Mouse (Mus musculus): ENCODE results near the gene Enpep. TPM values are rescaled to one million over a fixed set of nuclear protein-coding genes. Genes with fewer than 3 reads are reported as not detected.

Gene Enpep
- total and polyA plus RNA-seq, 3 experiments, result 0.10 TPM; not detected in 2

DNA sequence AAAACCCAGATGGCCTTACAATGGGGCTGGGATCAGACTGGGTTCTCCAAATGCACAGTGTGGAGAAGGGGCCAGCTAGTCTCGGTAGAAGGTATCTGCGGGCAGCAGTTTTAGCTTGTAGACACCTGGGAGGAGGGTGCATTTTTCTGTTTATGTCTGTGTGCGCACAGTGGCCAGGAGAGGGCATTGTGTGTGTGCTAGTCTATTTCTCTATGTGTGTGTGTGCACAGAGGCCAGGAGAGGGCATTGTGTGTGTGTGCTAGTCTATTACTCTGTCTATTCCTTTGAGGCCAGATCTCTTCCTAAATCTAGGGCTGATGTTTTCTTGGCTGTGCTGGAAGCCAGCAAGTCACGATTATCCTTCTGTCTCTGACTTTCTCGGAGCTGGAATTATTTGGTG lies 74.0 kb downstream of the Enpep start:
- DNase-seq (ENCODE audit: extremely low read depth), result peak; percentile 3
- no peaks in the 10 kb centered on the region for H3K36me3 ChIP-seq (replicated peaks in 1 of 2; ENCODE audit: control insufficient read depth in 1 of 2, insufficient read depth in 1 of 2, low read length in 1 of 2)
- peaks cover 4% of the 10 kb centered on the region for H3K9me3 ChIP-seq (replicated peaks; ENCODE audit: low read length)
- no peak overlapping the region for H3K4me3 ChIP-seq (replicated peaks in 1 of 3; ENCODE audit: low read depth in 2 of 3, low read length in 2 of 3, poor library complexity in 1 of 3)
- H3K4me2 ChIP-seq (ENCODE audit: insufficient read depth, low read depth, poor library complexity, severe bottlenecking), result no peak overlapping the region
- H3K9ac ChIP-seq (ENCODE audit: insufficient read depth, low read depth), result no peak overlapping the region
- dilution Hi-C loops (cut with MboI; ENCODE audit: extremely low pct_ligation_motif_present, extremely low pct_unique_long_range_greater_than_20kb, low sequenced_read_pairs), result no loop called here
- no peak overlapping the region for H3K27ac ChIP-seq (ENCODE audit: insufficient read depth, low read depth)
- TF ChIP-seq ZMIZ1 (IDR thresholded peaks at IDR 0.05; ENCODE audit: low read depth, low read length), result no peak
- no peak for TF ChIP-seq POLR2AphosphoS2 (IDR thresholded peaks at IDR 0.05; ENCODE audit: low read depth, low read length)
- TF ChIP-seq IRF4 (IDR thresholded peaks at IDR 0.05; ENCODE audit: low read depth, low read length), result no peak
- peak in 1 of 2 experiments; percentile 49; a peak in 2 of 4 replicates for TF ChIP-seq CTCF (conservative IDR thresholded peaks at IDR 0.05 in 1 of 2, IDR thresholded peaks at IDR 0.05 in 1 of 2; ENCODE audit: low read depth in 2 of 2, low read length in 2 of 2)
- TF ChIP-seq ZKSCAN1 (IDR thresholded peaks at IDR 0.05; ENCODE audit: borderline replicate concordance, low read depth, low read length), result no peak
- TF ChIP-seq POLR2A (IDR thresholded peaks at IDR 0.05; ENCODE audit: low read depth, low read length), result no peak
- no peak for TF ChIP-seq NELFE (IDR thresholded peaks at IDR 0.05; ENCODE audit: low read depth, low read length)
- no peak for TF ChIP-seq MXI1 (IDR thresholded peaks at IDR 0.05; ENCODE audit: low read depth, low read length)
- no peaks in the 10 kb centered on the region for H3K27me3 ChIP-seq (replicated peaks)
- H3K79me2 ChIP-seq (replicated peaks; ENCODE audit: control insufficient read depth, extremely low read depth, insufficient read depth, poor library complexity, severe bottlenecking), result no peaks in the 10 kb centered on the region
- in situ Hi-C loops (cut with MboI; ENCODE audit: low pct_ligation_motif_present, low pct_unique_long_range_greater_than_20kb, low sequenced_read_pairs), result no loop called here
- H3K4me1 ChIP-seq (ENCODE audit: control insufficient read depth in 1 of 2, insufficient read depth in 2 of 2), result no peaks in the 10 kb centered on the region

DNA sequence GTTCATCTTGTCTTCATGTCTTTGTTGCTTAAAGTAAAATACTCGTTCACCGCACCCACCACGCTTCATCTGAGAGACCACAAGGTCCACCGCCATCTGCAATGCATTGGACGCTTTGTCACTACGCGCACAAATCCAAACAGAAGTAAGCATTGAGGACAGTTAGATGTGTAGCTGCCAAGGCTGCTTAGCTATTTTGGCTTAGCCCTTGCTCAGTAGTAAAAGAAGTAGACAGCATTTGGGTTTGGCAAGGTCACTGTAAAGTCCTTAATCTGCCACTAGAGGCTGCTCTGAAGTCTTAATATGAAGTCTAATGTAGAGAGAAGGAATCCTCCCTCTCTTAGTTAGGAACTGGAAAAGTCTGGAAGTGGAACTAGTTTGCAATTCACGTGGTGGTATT lies 75.8 kb downstream of the Enpep start:
- in situ Hi-C loops (cut with MboI; ENCODE audit: low pct_ligation_motif_present, low pct_unique_long_range_greater_than_20kb, low sequenced_read_pairs), result no loop called here
- H3K9ac ChIP-seq (ENCODE audit: insufficient read depth, low read depth), result no peak overlapping the region
- no peak for DNase-seq (ENCODE audit: extremely low read depth)
- H3K79me2 ChIP-seq (replicated peaks; ENCODE audit: control insufficient read depth, extremely low read depth, insufficient read depth, poor library complexity, severe bottlenecking), result no peaks in the 10 kb centered on the region
- TF ChIP-seq E2F4 (IDR thresholded peaks at IDR 0.05; ENCODE audit: insufficient replicate concordance, low read depth, low read length) (no peak), CTCF (conservative IDR thresholded peaks at IDR 0.05 in 1 of 2, IDR thresholded peaks at IDR 0.05 in 1 of 2; ENCODE audit: low read depth in 2 of 2, low read length in 2 of 2) (peak in 1 of 2 experiments; percentile 9; a peak in 1 of 4 replicates)
- no peaks in the 10 kb centered on the region for H3K27me3 ChIP-seq (replicated peaks)
- H3K9me3 ChIP-seq (replicated peaks; ENCODE audit: low read length), result peaks cover 4% of the 10 kb centered on the region
- no peak overlapping the region for H3K27ac ChIP-seq (ENCODE audit: insufficient read depth, low read depth)
- H3K4me3 ChIP-seq (replicated peaks in 1 of 3; ENCODE audit: low read depth in 2 of 3, low read length in 2 of 3, poor library complexity in 1 of 3), result no peak overlapping the region
- dilution Hi-C loops (cut with MboI; ENCODE audit: extremely low pct_ligation_motif_present, extremely low pct_unique_long_range_greater_than_20kb, low sequenced_read_pairs), result no loop called here
- H3K4me2 ChIP-seq (ENCODE audit: insufficient read depth, low read depth, poor library complexity, severe bottlenecking), result no peak overlapping the region
- no peaks in the 10 kb centered on the region for H3K36me3 ChIP-seq (replicated peaks in 1 of 2; ENCODE audit: control insufficient read depth in 1 of 2, insufficient read depth in 1 of 2, low read length in 1 of 2)
- H3K4me1 ChIP-seq (ENCODE audit: control insufficient read depth in 1 of 2, insufficient read depth in 2 of 2), result no peaks in the 10 kb centered on the region

DNA sequence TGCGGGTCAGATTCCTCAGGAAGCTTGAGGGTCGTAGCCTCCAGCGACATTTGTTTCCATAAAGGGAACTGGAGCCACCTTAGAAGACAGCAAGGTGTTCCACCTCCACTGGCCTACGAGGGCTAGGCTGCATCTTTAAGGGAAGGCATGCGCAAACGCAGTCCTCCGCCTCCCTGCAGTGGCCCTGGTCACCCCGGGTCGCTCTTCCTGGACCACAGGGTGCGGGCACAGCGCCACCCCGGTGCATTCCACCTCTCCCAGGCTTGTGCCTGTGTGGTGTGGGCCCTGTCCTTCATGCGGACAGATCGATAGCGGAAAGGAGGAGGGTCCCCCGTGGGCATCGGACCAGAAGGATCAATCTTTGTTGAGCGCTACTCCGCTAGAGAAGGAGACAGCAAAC lies 76.2 kb downstream of the Enpep start:
- no peaks in the 10 kb centered on the region for H3K4me1 ChIP-seq (ENCODE audit: control insufficient read depth in 1 of 2, insufficient read depth in 2 of 2)
- H3K9ac ChIP-seq (ENCODE audit: insufficient read depth, low read depth), result no peak overlapping the region
- peaks cover 4% of the 10 kb centered on the region for H3K9me3 ChIP-seq (replicated peaks; ENCODE audit: low read length)
- no peak overlapping the region for H3K27ac ChIP-seq (ENCODE audit: insufficient read depth, low read depth)
- in situ Hi-C loops (cut with MboI; ENCODE audit: low pct_ligation_motif_present, low pct_unique_long_range_greater_than_20kb, low sequenced_read_pairs) (no loop called here), dilution Hi-C loops (cut with MboI; ENCODE audit: extremely low pct_ligation_motif_present, extremely low pct_unique_long_range_greater_than_20kb, low sequenced_read_pairs) (no loop called here)
- H3K4me2 ChIP-seq (ENCODE audit: insufficient read depth, low read depth, poor library complexity, severe bottlenecking), result no peak overlapping the region
- H3K27me3 ChIP-seq (replicated peaks), result no peaks in the 10 kb centered on the region
- no peak for DNase-seq (ENCODE audit: extremely low read depth)
- no peak overlapping the region for H3K4me3 ChIP-seq (replicated peaks in 1 of 3; ENCODE audit: low read depth in 2 of 3, low read length in 2 of 3, poor library complexity in 1 of 3)
- no peaks in the 10 kb centered on the region for H3K36me3 ChIP-seq (replicated peaks in 1 of 2; ENCODE audit: control insufficient read depth in 1 of 2, insufficient read depth in 1 of 2, low read length in 1 of 2)
- no peaks in the 10 kb centered on the region for H3K79me2 ChIP-seq (replicated peaks; ENCODE audit: control insufficient read depth, extremely low read depth, insufficient read depth, poor library complexity, severe bottlenecking)
- no peak for TF ChIP-seq ZC3H11A (IDR thresholded peaks at IDR 0.05; ENCODE audit: low read depth, low read length)
- no peak for TF ChIP-seq NRF1 (IDR thresholded peaks at IDR 0.05; ENCODE audit: low read depth, low read length)
- no peak for TF ChIP-seq CHD2 (IDR thresholded peaks at IDR 0.05; ENCODE audit: low read length)
- TF ChIP-seq MXI1 (IDR thresholded peaks at IDR 0.05; ENCODE audit: low read depth, low read length), result no peak
- no peak for TF ChIP-seq CHD1 (IDR thresholded peaks at IDR 0.05; ENCODE audit: low read depth, low read length)
- TF ChIP-seq E2F4 (IDR thresholded peaks at IDR 0.05; ENCODE audit: insufficient replicate concordance, low read depth, low read length), result no peak
- TF ChIP-seq MYC (IDR thresholded peaks at IDR 0.05; ENCODE audit: low read depth, low read length), result no peak
- no peak for TF ChIP-seq ELF1 (IDR thresholded peaks at IDR 0.05; ENCODE audit: low read depth, low read length)
- TF ChIP-seq SIN3A (IDR thresholded peaks at IDR 0.05; ENCODE audit: low read length), result no peak
- no peak for TF ChIP-seq ZNF384 (IDR thresholded peaks at IDR 0.05; ENCODE audit: low read depth, low read length)
- no peak for TF ChIP-seq BHLHE40 (IDR thresholded peaks at IDR 0.05; ENCODE audit: low read depth, low read length)
- no peak for TF ChIP-seq PAX5 (IDR thresholded peaks at IDR 0.05; ENCODE audit: low read length)
- no peak for TF ChIP-seq ZKSCAN1 (IDR thresholded peaks at IDR 0.05; ENCODE audit: borderline replicate concordance, low read depth, low read length)
- TF ChIP-seq MAX (IDR thresholded peaks at IDR 0.05; ENCODE audit: low read length), result no peak
- no peak for TF ChIP-seq CTCF (conservative IDR thresholded peaks at IDR 0.05 in 1 of 2, IDR thresholded peaks at IDR 0.05 in 1 of 2; ENCODE audit: low read depth in 2 of 2, low read length in 2 of 2)
- no peak for TF ChIP-seq MAFK (IDR thresholded peaks at IDR 0.05; ENCODE audit: insufficient replicate concordance, low read length)
- TF ChIP-seq EP300 (IDR thresholded peaks at IDR 0.05; ENCODE audit: low read length), result no peak
